In the genomic region with DNA sequence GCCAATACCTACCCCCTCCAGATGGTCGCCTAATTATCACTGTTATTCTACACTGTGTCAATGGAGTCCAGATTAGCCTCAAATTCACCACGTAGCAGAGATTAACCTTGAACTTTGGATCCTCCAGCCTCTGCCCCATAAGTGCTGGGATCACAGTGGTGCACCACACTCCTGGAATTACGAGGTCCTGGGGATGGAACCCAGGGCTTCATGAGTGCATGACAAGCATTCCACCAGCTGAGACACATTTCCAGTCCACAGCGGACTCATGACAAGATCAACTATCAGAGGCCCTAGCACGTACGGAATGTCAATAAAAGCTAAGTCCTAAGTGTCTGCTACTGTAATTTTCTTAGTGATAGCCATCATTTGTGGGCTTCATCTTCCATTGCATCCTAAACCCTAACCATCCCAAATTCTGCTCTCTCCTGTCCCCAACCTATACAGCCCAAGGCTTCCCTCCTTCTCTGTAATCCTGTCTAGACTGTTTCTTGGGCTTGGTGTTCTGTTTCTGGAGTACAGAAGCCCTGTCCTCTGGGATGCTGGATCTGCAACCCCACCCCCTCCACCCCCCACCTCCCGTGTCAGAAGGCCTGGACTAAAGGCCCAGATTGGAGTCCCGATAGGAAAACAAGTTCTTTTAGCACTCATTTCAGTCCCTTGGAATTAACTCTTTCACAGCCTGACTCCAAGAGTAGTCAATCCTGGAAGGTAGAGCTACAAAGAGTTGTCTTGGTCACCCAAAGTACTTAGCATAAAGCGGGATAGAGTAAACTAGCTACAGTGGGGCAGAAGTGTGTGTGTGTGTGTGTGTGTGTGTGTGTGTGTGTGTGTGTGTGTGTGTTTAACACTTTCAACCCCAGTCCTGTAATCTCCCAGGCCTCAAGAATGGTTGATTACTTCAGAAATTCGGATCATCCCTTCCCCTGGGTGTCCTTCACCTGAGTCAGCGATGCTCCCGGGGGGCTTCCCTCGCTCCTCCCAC, we compare ENCODE assay signal across 8 mouse cellular contexts. TPM values are rescaled to one million over a fixed set of nuclear protein-coding genes. Genes with fewer than 3 reads are reported as not detected.
DNase-seq lines count a peak whose midpoint lies in the region; ATAC-seq lines count a peak whose summit lies in the region.

No protein-coding gene starts in this region.

- WGBS in kidney, embryonic 16.5 days: 22% methylated on average over 13 of the region's 13 CpGs
- WGBS in intestine, embryonic 14.5 days: 21% methylated on average over 13 of the region's 13 CpGs
- WGBS in neural tube, embryonic 14.5 days: 22% methylated on average over 12 of the region's 13 CpGs

- no peaks in the 10 kb centered on the region for H3K9me3 ChIP-seq in kidney, embryonic 16.5 days (ENCODE audit: low read length)
- no peaks in the 10 kb centered on the region for H3K9me3 ChIP-seq in intestine, embryonic 14.5 days (ENCODE audit: control insufficient read depth, low read length)
- no peaks in the 10 kb centered on the region for H3K9me3 ChIP-seq in neural tube, embryonic 14.5 days (ENCODE audit: control insufficient read depth, low read length)

- peak; percentile 9 for ATAC-seq in kidney, embryonic 16.5 days (ENCODE audit: low FRiP score, low TSS enrichment)
- ATAC-seq in intestine, embryonic 14.5 days (replicated peaks; ENCODE audit: low FRiP score, low TSS enrichment, low read depth): peak; percentile 64
- ATAC-seq in neural tube, embryonic 14.5 days (ENCODE audit: low read depth): peak; percentile 39

- peak overlapping the region; percentile 94 for H3K27ac ChIP-seq in kidney, embryonic 16.5 days (ENCODE audit: low read length)
- H3K27ac ChIP-seq in intestine, embryonic 14.5 days (ENCODE audit: low read depth): peak overlapping the region; percentile 93
- H3K27ac ChIP-seq in neural tube, embryonic 14.5 days (ENCODE audit: low read depth, low read length): peak overlapping the region; percentile 85

- H3K4me2 ChIP-seq in kidney, embryonic 16.5 days (replicated peaks; ENCODE audit: low read depth, low read length): peak overlapping the region; percentile 72
- H3K4me2 ChIP-seq in intestine, embryonic 14.5 days (ENCODE audit: low read length): peak overlapping the region; percentile 66
- H3K4me2 ChIP-seq in neural tube, embryonic 14.5 days (ENCODE audit: low read depth, low read length): peak overlapping the region; percentile 59

- H3K4me1 ChIP-seq in kidney, embryonic 16.5 days (ENCODE audit: insufficient read depth, low read length): peaks cover 33% of the 10 kb centered on the region
- H3K4me1 ChIP-seq in intestine, embryonic 14.5 days (replicated peaks; ENCODE audit: control insufficient read depth, insufficient read depth, low read length): peaks cover 13% of the 10 kb centered on the region
- no peaks in the 10 kb centered on the region; the same call in 1 of the 2 replicates for H3K4me1 ChIP-seq in neural tube, embryonic 14.5 days (ENCODE audit: control insufficient read depth, insufficient read depth, low read length)

- intact Hi-C loops in left cerebral cortex, postnatal 25 days (cut with DNase I): loop anchor here (2.0 to 5.0 kb wide), 3 partner anchors 80 to 113 kb away; a partner anchor contains a TSS

- peak overlapping the region; percentile 74 for H3K4me3 ChIP-seq in kidney, embryonic 16.5 days (ENCODE audit: low read length)
- peak overlapping the region; percentile 73 for H3K4me3 ChIP-seq in intestine, embryonic 14.5 days (ENCODE audit: low read depth, low read length)
- H3K4me3 ChIP-seq in neural tube, embryonic 14.5 days (ENCODE audit: low read depth, low read length): peak overlapping the region; percentile 54

- no peak for DNase-seq in kidney, adult 8-10 months
- peak; percentile 32 for DNase-seq in embryo, embryonic 9.5 days (ENCODE audit: extremely low spot score)
- no peak for DNase-seq in intestine, embryonic 14.5 days (ENCODE audit: low spot score)
- no peak for DNase-seq in adrenal gland, adult 2 months
- DNase-seq in left cerebral cortex, postnatal 25 days (ENCODE audit: low spot score in 2 of 2): no peak
- DNase-seq in kidney, postnatal 25 days: no peak

- no peaks in the 10 kb centered on the region for H3K36me3 ChIP-seq in kidney, embryonic 16.5 days (ENCODE audit: insufficient read depth, low read length)
- H3K36me3 ChIP-seq in intestine, embryonic 14.5 days (ENCODE audit: control insufficient read depth, insufficient read depth, low read length): peaks cover 4% of the 10 kb centered on the region; the same call in 1 of the 2 replicates
- no peaks in the 10 kb centered on the region for H3K36me3 ChIP-seq in neural tube, embryonic 14.5 days (ENCODE audit: control insufficient read depth, insufficient read depth, low read length)

- H3K9ac ChIP-seq in kidney, embryonic 16.5 days (replicated peaks; ENCODE audit: low read length): peak overlapping the region; percentile 83
- peak overlapping the region; percentile 88 for H3K9ac ChIP-seq in intestine, embryonic 14.5 days (ENCODE audit: low read length)
- peak overlapping the region; percentile 62 for H3K9ac ChIP-seq in neural tube, embryonic 14.5 days (replicated peaks; ENCODE audit: low read depth, low read length)

- no peaks in the 10 kb centered on the region for H3K27me3 ChIP-seq in kidney, embryonic 16.5 days (ENCODE audit: insufficient read depth, low read length)
- H3K27me3 ChIP-seq in intestine, embryonic 14.5 days (replicated peaks; ENCODE audit: control insufficient read depth, insufficient read depth, low read length): no peaks in the 10 kb centered on the region
- no peaks in the 10 kb centered on the region for H3K27me3 ChIP-seq in neural tube, embryonic 14.5 days (ENCODE audit: control insufficient read depth, insufficient read depth, low read length)

RNA-seq across cellular contexts. Expression of a gene that starts 0.6 kb away (rescaled TPM):
- 16.5 and 18.0 TPM in 2 replicates for polyA plus RNA-seq in kidney, embryonic 16.5 days (2015; fragmentation: Nextera tagmentation; extraction: Ambion mirVana)
- 21.3 and 24.6 TPM in 2 replicates for polyA plus RNA-seq in intestine, embryonic 14.5 days (2014; fragmentation: Nextera tagmentation; extraction: Ambion mirVana)
- 13.8 and 18.9 TPM in 2 replicates for polyA plus RNA-seq in neural tube, embryonic 14.5 days (2014; fragmentation: Nextera tagmentation; extraction: Ambion mirVana)
- total RNA-seq in adrenal gland, adult 2 months (2021): 1 to 10 TPM; 2.6 to 6.7 TPM
- 2.9 and 3.8 TPM in 2 replicates for polyA plus RNA-seq in adrenal gland, adult 2 months (2012; rRNA removed)
- total RNA-seq in left cerebral cortex, postnatal 25 days (2021): 10 to 100 TPM; 23.6 to 26.8 TPM

RNA-seq across cellular contexts. Expression of a gene that starts 3.1 kb away (rescaled TPM):
- 3.4 and 11.5 TPM in 2 replicates for polyA plus RNA-seq in kidney, embryonic 16.5 days (2015; fragmentation: Nextera tagmentation; extraction: Ambion mirVana)
- 4.1 and 4.6 TPM in 2 replicates for polyA plus RNA-seq in intestine, embryonic 14.5 days (2014; fragmentation: Nextera tagmentation; extraction: Ambion mirVana)
- polyA plus RNA-seq in neural tube, embryonic 14.5 days (2014; fragmentation: Nextera tagmentation; extraction: Ambion mirVana): 4.6 and 6.1 TPM in 2 replicates
- total RNA-seq in adrenal gland, adult 2 months (2021): 1 to 10 TPM in 1 of 2 experiments, under 1 TPM in 1; 0.92 to 3.5 TPM
- polyA plus RNA-seq in adrenal gland, adult 2 months (2012; rRNA removed): 7.5 and 14.5 TPM in 2 replicates
- total RNA-seq in left cerebral cortex, postnatal 25 days (2021): 1 to 10 TPM; 1.2 to 2.8 TPM

Comparison
In these comparisons a context has a peak if more than half of its experiments do, and no peak if none do; other contexts are left out.
1. ATAC-seq: peak in every context shown above with its lines; median percentile 64 in intestine, embryonic 14.5 days; 39 in neural tube, embryonic 14.5 days; 9 in kidney, embryonic 16.5 days.